Mouse (Mus musculus) G1E (cell line): ENCODE measurements around the gene Zfp689. TPM values are rescaled to one million over a fixed set of nuclear protein-coding genes. Genes with fewer than 3 reads are reported as not detected.

Experiments
- ATAC-seq: 2 replicates; pipeline ENCODE4 v1.8.0; 2016; ENCODE audit warnings: mild to moderate bottlenecking; ENCODE audit not compliant: insufficient number of reproducible peaks, poor library complexity, low FRiP score, severe bottlenecking; ENCODE audit errors: extremely low read depth
- DNase-seq: peaks from one replicate; pipeline ENCODE4 v3.0.0; 2012; ENCODE audit warnings: low spot score
- H3K27me3 ChIP-seq: 2 replicates; pipeline ENCODE4 v1.6.1; 2012; ENCODE audit warnings: mild to moderate bottlenecking, low read length, inconsistent platforms; ENCODE audit not compliant: insufficient read depth
- H3K36me3 ChIP-seq: replicated peaks from 2 replicates; pipeline ENCODE3; 2012; ENCODE audit warnings: mild to moderate bottlenecking, inconsistent platforms
- H3K4me1 ChIP-seq: 2 replicates; pipeline ENCODE4 v1.6.1; 2012; ENCODE audit warnings: low read depth, low read length, inconsistent platforms, mixed read lengths; ENCODE audit not compliant: insufficient read depth
- H3K4me3 ChIP-seq: 2 replicates; pipeline ENCODE4 v1.5.1; 2012; ENCODE audit warnings: low read depth, mild to moderate bottlenecking, inconsistent platforms, low read length, moderate library complexity, mixed read lengths
- H3K9me3 ChIP-seq: replicated peaks from 2 replicates; pipeline ENCODE4 v1.6.1; 2012; ENCODE audit warnings: inconsistent platforms
- CTCF ChIP-seq: IDR thresholded peaks from 2 replicates; pipeline ENCODE4 v1.5.1; 2012; ENCODE audit warnings: low read depth, low read length, inconsistent platforms, mixed read lengths
- GATA1 ChIP-seq: IDR thresholded peaks from 2 replicates; pipeline ENCODE4 v1.6.1; 2012; ENCODE audit warnings: borderline replicate concordance, low read length, inconsistent platforms, mixed read lengths
- GATA2 ChIP-seq: IDR thresholded peaks from 2 replicates; pipeline ENCODE4 v1.6.1; 2012; ENCODE audit warnings: low read depth, low read length, inconsistent platforms, borderline replicate concordance
- POLR2AphosphoS5 ChIP-seq: IDR thresholded peaks from 2 replicates; pipeline ENCODE4 v1.6.1; 2012; ENCODE audit warnings: low read depth, low read length, inconsistent platforms; ENCODE audit not compliant: insufficient replicate concordance
- TAL1 ChIP-seq: conservative IDR thresholded peaks from 2 replicates; pipeline ENCODE4 v1.6.1; 2012; ENCODE audit warnings: low read depth, low read length, inconsistent platforms, mixed read lengths
- polyA plus RNA-seq: library from polyadenylated mRNA; stranded (reverse); fragments of >175 nt; gene quantifications from 2 replicates; pipeline ENCODE4 v1.2.3, GENCODE M21; 2012
- total RNA-seq, 2 experiments: library from RNA; stranded (forward) in 1 of 2; stranded (reverse) in 1 of 2; fragments of 200-1000 nt in 1 of 2; fragments of >200 nt in 1 of 2; fragmentation: Nextera tagmentation in 1 of 2; gene quantifications; 2 replicates each; pipeline ENCODE4 v1.2.3; 2014 to 2017

Gene Zfp689
- total and polyA plus RNA-seq, 3 experiments, result 2.0 to 16.7 (median 7.1) TPM

DNA sequence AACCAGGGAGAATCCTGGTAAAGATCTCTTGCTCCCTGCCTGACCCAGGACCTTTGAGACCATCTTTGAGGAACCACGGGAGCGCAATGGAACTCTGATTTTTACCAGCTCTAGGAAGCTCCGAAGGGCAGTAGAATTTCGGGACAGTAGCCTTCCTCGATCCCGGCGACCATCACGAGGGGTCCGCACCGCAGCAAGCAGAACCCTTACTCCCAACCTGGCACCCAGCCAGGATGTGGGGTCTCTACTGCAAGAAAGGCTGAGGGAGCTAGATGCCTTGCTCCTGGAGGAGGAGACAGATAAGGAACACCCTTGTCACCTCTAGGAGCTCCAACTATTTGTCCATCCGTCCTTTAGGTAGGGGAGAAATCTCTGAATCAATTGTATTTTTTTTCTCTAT, 27.4 kb upstream of the Zfp689 start:
- TF ChIP-seq GATA2 (no peak), CTCF (no peak)
- H3K4me3 ChIP-seq, result peak overlapping the region; percentile 44; the same call in 1 of the 2 replicates
- H3K9me3 ChIP-seq, result no peaks in the 10 kb centered on the region
- no peaks in the 10 kb centered on the region for H3K27me3 ChIP-seq
- no peak for ATAC-seq
- DNase-seq, result no peak
- peaks cover 69% of the 10 kb centered on the region for H3K36me3 ChIP-seq
- peaks cover 64% of the 10 kb centered on the region for H3K4me1 ChIP-seq

DNA sequence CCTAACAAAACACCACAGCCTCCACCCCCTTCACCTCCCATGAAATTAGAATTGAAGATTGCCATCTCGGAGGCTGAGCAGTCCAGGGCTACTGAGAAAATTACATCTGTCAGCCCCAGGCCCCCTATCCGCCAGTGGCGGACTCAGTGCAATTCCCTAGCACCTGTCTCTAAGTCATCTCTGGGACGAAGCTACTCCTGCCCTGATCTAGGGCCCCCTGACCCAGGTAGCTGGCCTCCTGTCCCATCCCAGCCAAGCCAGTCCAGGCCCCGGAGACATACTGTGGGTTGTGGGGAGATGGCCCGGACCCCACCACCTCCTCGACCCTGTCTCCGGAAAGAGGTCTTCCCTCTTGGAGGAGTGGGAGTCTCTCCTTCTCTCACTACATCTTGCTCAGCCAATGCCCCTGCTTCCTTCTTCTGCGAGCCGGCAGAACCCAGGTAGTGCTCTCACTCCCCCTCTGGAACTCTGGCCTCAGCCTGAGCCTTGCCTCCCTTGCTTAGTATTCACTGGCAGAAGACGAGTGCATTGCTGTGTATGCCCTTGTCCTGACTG, 26.3 kb upstream of the Zfp689 start:
- H3K36me3 ChIP-seq, result peaks cover 58% of the 10 kb centered on the region
- TF ChIP-seq GATA1, result no peak
- no peak for TF ChIP-seq POLR2AphosphoS5
- TF ChIP-seq TAL1, result no peak
- no peak for TF ChIP-seq GATA2
- TF ChIP-seq CTCF, result no peak
- H3K9me3 ChIP-seq, result no peaks in the 10 kb centered on the region
- no peaks in the 10 kb centered on the region for H3K27me3 ChIP-seq
- DNase-seq (no peak), ATAC-seq (no peak)
- H3K4me1 ChIP-seq, result peaks cover 53% of the 10 kb centered on the region
- H3K4me3 ChIP-seq, result no peak overlapping the region

DNA sequence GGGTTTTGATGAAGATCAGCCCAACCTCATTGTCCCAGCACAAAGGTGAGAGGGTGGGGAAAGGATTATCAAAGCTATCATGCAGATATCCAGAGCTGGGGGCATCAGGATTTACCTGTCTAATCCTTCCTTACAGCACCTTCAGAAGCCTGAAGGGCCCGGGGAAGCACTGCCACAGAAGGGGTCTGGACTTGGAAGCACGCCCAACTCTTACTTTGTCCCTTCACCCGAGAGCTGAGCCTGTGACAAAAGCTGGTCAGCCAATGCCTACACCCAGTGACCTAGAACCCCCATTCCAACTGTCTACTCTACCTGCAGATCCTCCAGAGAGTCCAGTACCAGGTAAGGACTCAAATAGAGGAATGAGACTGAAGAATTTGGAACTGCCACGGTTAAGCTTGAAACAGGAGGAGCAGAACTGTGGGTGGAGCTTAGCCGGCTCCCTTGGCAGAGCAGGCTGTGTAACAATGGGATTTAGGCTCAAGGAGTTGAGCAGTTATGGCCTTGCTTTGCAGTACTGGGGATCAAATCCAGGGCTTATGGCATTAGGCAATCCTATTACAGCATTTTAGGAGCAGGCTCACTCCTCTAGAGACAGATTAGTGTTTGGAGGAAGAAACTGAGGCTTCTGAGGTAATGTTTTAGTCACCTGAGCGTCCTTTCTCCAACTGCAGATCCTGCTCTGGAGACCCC, 25.6 kb upstream of the Zfp689 start:
- Histone ChIP-seq H3K27me3 (no peaks in the 10 kb centered on the region), H3K9me3 (no peaks in the 10 kb centered on the region), H3K36me3 (peaks cover 51% of the 10 kb centered on the region), H3K4me1 (peaks cover 50% of the 10 kb centered on the region), H3K4me3 (no peak overlapping the region)
- TF ChIP-seq TAL1 (no peak), POLR2AphosphoS5 (no peak), GATA1 (no peak), CTCF (no peak), GATA2 (no peak)
- ATAC-seq (no peak), DNase-seq (no peak)

DNA sequence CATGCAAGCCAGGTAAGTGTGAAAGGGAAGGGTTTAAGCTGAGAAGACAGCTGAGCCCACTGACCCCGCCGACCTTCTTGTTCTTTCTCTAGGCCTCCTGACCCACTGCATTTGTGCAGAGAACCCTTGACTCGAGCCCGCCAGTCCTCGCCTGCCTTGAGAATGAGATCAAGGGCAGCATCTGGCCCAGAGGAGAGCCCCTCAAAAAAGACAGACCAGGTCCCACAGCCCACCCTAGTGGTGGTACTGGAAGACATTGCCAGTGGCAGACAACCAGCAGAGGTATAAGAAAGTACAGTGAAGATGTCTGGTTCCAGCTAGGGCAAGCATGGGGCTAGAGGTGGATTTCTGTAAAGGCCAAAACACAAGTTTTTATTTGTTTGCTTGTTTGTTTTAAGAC, 24.7 kb upstream of the Zfp689 start:
- no peak overlapping the region for H3K4me3 ChIP-seq
- ATAC-seq (no peak), DNase-seq (no peak)
- TF ChIP-seq CTCF, result no peak
- no peak for TF ChIP-seq TAL1
- TF ChIP-seq GATA1, result no peak
- no peak for TF ChIP-seq POLR2AphosphoS5
- no peak for TF ChIP-seq GATA2
- H3K27me3 ChIP-seq, result no peaks in the 10 kb centered on the region
- peaks cover 47% of the 10 kb centered on the region for H3K4me1 ChIP-seq
- peaks cover 4% of the 10 kb centered on the region for H3K9me3 ChIP-seq
- peaks cover 53% of the 10 kb centered on the region for H3K36me3 ChIP-seq

DNA sequence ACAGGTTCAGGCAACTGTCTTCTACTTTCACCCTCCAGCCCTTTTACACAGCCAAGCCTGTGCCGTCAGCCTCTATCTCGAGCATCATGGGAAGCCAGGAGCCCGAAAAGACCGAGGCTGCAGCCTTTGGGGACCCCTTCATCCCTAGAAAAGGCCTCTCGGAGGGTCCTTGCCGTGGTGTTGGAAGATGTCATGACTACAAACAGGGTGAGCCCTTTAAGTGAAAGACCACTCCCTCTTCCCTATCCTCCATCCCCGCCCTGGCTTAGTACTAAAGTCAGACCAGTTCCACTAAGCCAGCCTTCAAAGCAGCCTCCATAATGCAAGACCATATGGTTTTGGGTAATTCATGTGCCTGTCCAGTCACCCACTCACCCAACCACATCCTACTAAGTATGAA, 23.1 kb upstream of the Zfp689 start:
- H3K27me3 ChIP-seq, result no peaks in the 10 kb centered on the region
- H3K4me3 ChIP-seq, result peak overlapping the region; percentile 81
- H3K36me3 ChIP-seq, result peaks cover 66% of the 10 kb centered on the region
- ATAC-seq (no peak), DNase-seq (no peak)
- peaks cover 13% of the 10 kb centered on the region for H3K9me3 ChIP-seq
- peaks cover 43% of the 10 kb centered on the region for H3K4me1 ChIP-seq
- TF ChIP-seq POLR2AphosphoS5, result no peak
- TF ChIP-seq GATA1, result no peak
- no peak for TF ChIP-seq CTCF
- no peak for TF ChIP-seq GATA2

DNA sequence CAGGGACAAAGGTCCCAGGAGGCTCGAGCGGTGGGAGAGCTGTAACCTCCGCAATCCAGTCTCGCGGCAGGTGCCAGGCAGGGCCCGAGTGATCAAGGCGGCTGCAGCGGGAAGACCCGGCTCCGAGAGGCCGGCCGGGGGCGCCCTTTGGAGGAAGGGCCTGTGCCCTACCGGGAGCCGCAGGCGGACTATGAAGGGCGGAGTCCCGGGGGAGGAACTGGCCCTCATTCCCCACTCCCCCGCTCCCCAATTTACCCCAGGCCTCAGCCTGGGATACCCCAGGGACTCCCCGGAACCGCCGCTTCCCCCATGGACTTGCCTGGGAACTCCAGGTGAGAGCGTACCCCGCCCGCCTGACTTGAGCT, 22.7 kb upstream of the Zfp689 start:
- no peaks in the 10 kb centered on the region for H3K27me3 ChIP-seq
- no peak for ATAC-seq
- H3K4me1 ChIP-seq, result peaks cover 39% of the 10 kb centered on the region
- TF ChIP-seq TAL1 (no peak), CTCF (no peak), GATA1 (no peak), GATA2 (no peak)
- peaks cover 13% of the 10 kb centered on the region for H3K9me3 ChIP-seq
- peaks cover 65% of the 10 kb centered on the region for H3K36me3 ChIP-seq
- peak overlapping the region; percentile 81 for H3K4me3 ChIP-seq
- DNase-seq, result peak; percentile 50

DNA sequence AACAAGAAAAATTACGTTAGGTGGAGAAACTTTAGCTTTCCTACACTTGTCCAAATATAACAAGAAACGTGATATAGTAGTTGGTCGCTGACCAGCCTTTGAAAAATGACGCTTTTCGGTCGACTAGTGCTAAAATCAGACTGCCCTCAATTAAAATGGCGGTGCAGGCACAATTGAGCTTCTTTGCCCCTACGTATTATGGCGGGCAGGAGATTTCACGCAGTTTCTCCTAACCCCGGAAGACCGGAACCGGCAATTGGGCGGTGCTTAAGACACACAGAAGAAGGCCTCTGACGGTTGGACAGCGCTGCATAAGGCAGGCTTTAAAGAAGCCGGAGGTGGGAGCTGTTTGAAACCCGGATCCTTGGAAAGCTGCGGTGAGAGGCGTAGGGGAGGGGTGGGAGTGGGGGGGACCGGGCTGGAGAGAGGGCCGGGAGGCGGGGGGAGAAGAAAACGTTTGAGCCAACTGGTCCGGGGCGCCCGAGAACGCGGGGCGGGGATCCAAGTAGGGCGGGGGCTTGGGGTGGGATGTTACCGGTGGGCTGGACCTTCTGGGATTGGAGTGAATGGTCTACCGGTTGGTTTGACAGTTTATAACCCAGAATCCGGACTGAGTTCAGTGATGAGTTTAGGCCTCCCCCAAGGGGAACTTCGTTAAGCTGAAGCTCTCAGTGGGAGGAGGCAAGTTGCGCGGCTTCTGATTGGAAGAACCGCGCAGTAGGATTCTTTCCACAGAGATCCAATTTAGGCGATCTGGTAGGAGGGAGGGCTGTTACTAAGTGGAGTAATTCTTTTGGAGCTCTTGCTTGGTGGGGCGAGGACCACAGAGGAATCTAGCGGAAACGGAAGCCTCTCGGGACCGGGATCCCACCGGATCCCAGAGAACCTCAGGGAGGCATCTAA, 22.0 kb upstream of the Zfp689 start:
- Histone ChIP-seq H3K9me3 (peaks cover 13% of the 10 kb centered on the region), H3K4me3 (peak overlapping the region; percentile 81), H3K36me3 (peaks cover 62% of the 10 kb centered on the region), H3K4me1 (peaks cover 33% of the 10 kb centered on the region), H3K27me3 (no peaks in the 10 kb centered on the region)
- TF ChIP-seq GATA2 (no peak), CTCF (no peak), GATA1 (no peak), TAL1 (no peak), POLR2AphosphoS5 (no peak)
- DNase-seq (peak; percentile 90), ATAC-seq (peak; percentile 86)
